Mouse (Mus musculus) spleen, adult 18-20 months (tissue): Measurements from ENCODE around the gene Olfr661.

Experiments
- DNase-seq, 2 experiments: peaks; one replicate each; pipeline ENCODE4 v3.0.0; 2022; ENCODE audit warnings: mixed read lengths in 2 of 2

Olfr661 gene

DNA sequence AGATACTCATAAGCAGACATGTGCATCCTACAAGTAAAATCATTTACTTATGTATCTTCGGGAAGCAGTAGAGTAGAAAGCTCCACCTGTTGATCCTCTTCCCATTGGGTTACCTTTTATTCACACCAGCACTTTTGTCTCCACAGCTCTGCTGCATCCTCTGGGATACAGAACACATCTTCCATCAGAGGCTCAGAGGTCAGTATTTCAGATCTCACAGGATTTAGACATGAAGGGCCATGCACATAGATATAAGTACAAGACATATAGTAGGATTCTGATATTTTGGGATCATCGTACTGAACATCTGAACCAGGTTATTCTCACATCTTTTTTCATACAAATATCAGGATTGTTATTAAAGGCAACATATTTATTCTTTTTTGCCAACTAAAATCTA, at the start of gene Olfr661:
Gene Olfr661 (plus strand): TSS at position 301 of the 400 bp plus-strand sequence.
- DNase-seq, result no peak

- DNase-seq, result peak; percentile 24 to 52
Measured at GRCm38 (mm10) chr7:104646841-104647482, 39.3 kb upstream of the Olfr661 start, which contains the start of gene Olfr658. Gene Olfr658 (minus strand): TSS chr7:104647305.

- no peak for DNase-seq
Measured at GRCm38 (mm10) chr7:104666453-104666852, 19.8 kb upstream of the Olfr661 start, which contains the start of gene Olfr659. Gene Olfr659 (plus strand): TSS chr7:104666753.
